Mouse (Mus musculus) liver, adult 2 months (tissue): ENCODE data around the gene Ets1. TPM values are rescaled to one million over a fixed set of nuclear protein-coding genes. Genes with fewer than 3 reads are reported as not detected.

Experiments
- DNase-seq: peaks from one replicate; pipeline ENCODE4 v3.0.0-alpha.2; 2011; ENCODE audit warnings: low read depth, low spot score; ENCODE audit errors: extremely low read depth
- H3K27ac ChIP-seq: fragments of 200-500 bp; replicated peaks from 2 replicates; pipeline ENCODE4 v1.5.1; 2012; ENCODE audit warnings: low read depth, mild to moderate bottlenecking, control low read depth, inconsistent platforms, low read length; ENCODE audit not compliant: insufficient read depth
- H3K27me3 ChIP-seq: fragments of 200-500 bp; 2 replicates; pipeline ENCODE4 v1.6.1; 2012; ENCODE audit warnings: mild to moderate bottlenecking, moderate library complexity, low read length, inconsistent platforms; ENCODE audit not compliant: control insufficient read depth, insufficient read depth
- H3K36me3 ChIP-seq: fragments of 200-500 bp; 2 replicates; pipeline ENCODE4 v1.6.1; 2012; ENCODE audit warnings: low read length, inconsistent platforms; ENCODE audit not compliant: control insufficient read depth, insufficient read depth
- H3K4me1 ChIP-seq: fragments of 200-500 bp; 2 replicates; pipeline ENCODE4 v1.6.1; 2011; ENCODE audit warnings: low read length; ENCODE audit not compliant: control insufficient read depth, insufficient read depth
- H3K4me3 ChIP-seq: fragments of 200-500 bp; 2 replicates; pipeline ENCODE4 v1.5.1; 2011; ENCODE audit warnings: low read depth, mild to moderate bottlenecking, control low read depth, low read length, moderate library complexity; ENCODE audit not compliant: insufficient read depth
- H3K79me2 ChIP-seq: fragments of 200-500 bp; 2 replicates; pipeline ENCODE4 v1.6.1; 2012; ENCODE audit warnings: inconsistent platforms, mild to moderate bottlenecking, low read length, moderate library complexity; ENCODE audit not compliant: control insufficient read depth, insufficient read depth
- H3K9ac ChIP-seq: fragments of 200-500 bp; 2 replicates; pipeline ENCODE4 v1.6.1; 2012; ENCODE audit warnings: low read depth, mild to moderate bottlenecking, control low read depth, inconsistent platforms, low read length
- CTCF ChIP-seq: fragments of 200-500 bp; IDR thresholded peaks from 2 replicates; pipeline ENCODE4 v1.5.1; 2011; ENCODE audit warnings: low read depth, low read length, control low read depth
- POLR2A ChIP-seq: fragments of 200-500 bp; IDR thresholded peaks from 2 replicates; pipeline ENCODE4 v1.6.1; 2011; ENCODE audit warnings: low read length, control low read depth; ENCODE audit not compliant: insufficient read depth; ENCODE audit errors: extremely low read depth
- WGBS: fragments of 180-500 bp; shearing (Covaris S2); methylation state at CpG from one replicate; pipeline ENCODE4 v1.1.7; 2018; 5-methylcytosine and 5-hydroxymethylcytosine counted together
- polyA plus RNA-seq: library from polyadenylated mRNA; depleted of rRNA; stranded (reverse); fragments of >200 nt; gene quantifications from 2 replicates; pipeline ENCODE4 v1.2.3, GENCODE M21; 2012
- total RNA-seq: library from RNA; depleted of rRNA; stranded (reverse); fragments of >200 nt; gene quantifications from 2 replicates; pipeline ENCODE4 v1.2.3, GENCODE M21; 2014

Ets1 gene
- total and polyA plus RNA-seq, 2 experiments: 7.6 to 18.8 TPM

DNA sequence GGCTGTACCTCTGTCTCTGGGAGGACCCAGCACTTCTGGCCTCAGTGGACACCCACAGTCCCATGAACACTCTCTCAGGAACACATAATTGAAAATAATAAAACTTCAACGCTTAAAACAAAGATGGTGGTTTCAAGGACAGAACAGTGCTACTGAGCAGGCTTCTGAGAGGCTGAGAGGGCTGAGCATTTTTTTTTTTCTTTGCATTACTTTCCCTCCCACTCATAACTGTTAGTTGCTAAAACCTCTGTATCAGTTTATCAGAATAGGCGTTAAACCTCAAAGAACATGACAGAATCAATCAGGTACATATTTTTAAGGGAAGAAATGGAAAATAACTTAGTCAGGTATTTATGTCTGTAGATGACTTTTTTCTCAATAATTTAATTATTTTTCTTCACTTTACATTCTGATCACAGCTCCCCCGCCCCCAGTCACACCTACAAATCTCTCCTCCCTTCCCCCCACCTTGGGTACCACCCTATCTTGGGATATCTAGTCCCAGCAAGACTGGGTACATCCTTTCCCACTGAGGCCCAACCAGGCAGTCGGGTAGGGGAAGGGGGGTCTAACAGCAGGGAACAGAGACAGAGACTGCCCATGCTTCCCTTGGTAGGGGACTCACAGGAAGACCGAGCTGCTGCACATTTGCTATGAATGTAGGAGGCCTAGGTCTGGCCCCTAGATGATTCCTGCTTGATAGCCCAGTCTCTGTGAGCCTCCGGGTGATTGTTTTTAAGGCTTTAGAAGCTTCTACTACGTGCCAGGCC is 68.1 kb downstream of the Ets1 start:
- TF ChIP-seq POLR2A (no peak), CTCF (no peak)
- H3K36me3 ChIP-seq: peaks cover 1% of the 10 kb centered on the region; the same call in 1 of the 2 replicates
- H3K4me1 ChIP-seq: peaks cover 7% of the 10 kb centered on the region; the same call in 1 of the 2 replicates
- no peak for DNase-seq
- H3K27me3 ChIP-seq: no peaks in the 10 kb centered on the region
- H3K79me2 ChIP-seq: peaks cover 17% of the 10 kb centered on the region
- H3K4me3 ChIP-seq: no peak overlapping the region
- H3K9ac ChIP-seq: peak overlapping the region; percentile 23
- 0 out of 2 replicates have a peak overlapping the region, but pooled peaks have one; percentile 5 for H3K27ac ChIP-seq
- WGBS: 74% methylated on average over 7 of the region's 7 CpGs

- peaks cover 20% of the 10 kb centered on the region; the same call in 1 of the 2 replicates for H3K79me2 ChIP-seq
- peak overlapping the region; percentile 20; the same call in 1 of the 2 replicates for H3K4me3 ChIP-seq
- H3K36me3 ChIP-seq: peaks cover 1% of the 10 kb centered on the region; the same call in 1 of the 2 replicates
- H3K27me3 ChIP-seq: no peaks in the 10 kb centered on the region
- no peak for DNase-seq
- peaks cover 8% of the 10 kb centered on the region; the same call in 1 of the 2 replicates for H3K4me1 ChIP-seq
- peak overlapping the region; percentile 37; the same call in 1 of the 2 replicates for H3K9ac ChIP-seq
- TF ChIP-seq POLR2A (no peak), CTCF (no peak)
- H3K27ac ChIP-seq: peak overlapping the region; percentile 27; the same call in 1 of the 2 replicates
- WGBS: 71% methylated on average over 9 of the region's 9 CpGs
Measured at GRCm38 (mm10) chr9:32705827-32706478, 69.9 kb downstream of the Ets1 start.

GRCm38 (mm10) chr9:32707436-32707835 is 71.4 kb downstream of the Ets1 start:
- Histone ChIP-seq H3K4me1 (peaks cover 9% of the 10 kb centered on the region; the same call in 1 of the 2 replicates), H3K9ac (peak overlapping the region; percentile 25; the same call in 1 of the 2 replicates), H3K27me3 (no peaks in the 10 kb centered on the region), H3K27ac (no peak overlapping the region), H3K36me3 (peaks cover 1% of the 10 kb centered on the region; the same call in 1 of the 2 replicates), H3K79me2 (peaks cover 18% of the 10 kb centered on the region; the same call in 1 of the 2 replicates), H3K4me3 (no peak overlapping the region)
- TF ChIP-seq CTCF (no peak), POLR2A (no peak)
- no peak for DNase-seq
- 72% methylated on average over 3 of the region's 3 CpGs for WGBS

- TF ChIP-seq POLR2A: no peak
- Histone ChIP-seq H3K4me3 (no peak overlapping the region), H3K4me1 (peaks cover 11% of the 10 kb centered on the region; the same call in 1 of the 2 replicates), H3K79me2 (peaks cover 22% of the 10 kb centered on the region; the same call in 1 of the 2 replicates), H3K27ac (no peak overlapping the region), H3K27me3 (no peaks in the 10 kb centered on the region), H3K36me3 (peaks cover 1% of the 10 kb centered on the region; the same call in 1 of the 2 replicates), H3K9ac (no peak overlapping the region)
- WGBS: 68% methylated on average over 6 of the region's 6 CpGs
- DNase-seq: no peak
Measured at GRCm38 (mm10) chr9:32708491-32708890, 72.5 kb downstream of the Ets1 start.

- H3K9ac ChIP-seq: no peak overlapping the region
Measured at GRCm38 (mm10) chr9:32709359-32709758, 73.3 kb downstream of the Ets1 start.

More at GRCm38 (mm10) chr9:32709359-32709758, 73.3 kb downstream of the Ets1 start:
- Histone ChIP-seq H3K27me3 (no peaks in the 10 kb centered on the region), H3K4me3 (no peak overlapping the region), H3K4me1 (peaks cover 11% of the 10 kb centered on the region; the same call in 1 of the 2 replicates), H3K36me3 (peaks cover 1% of the 10 kb centered on the region; the same call in 1 of the 2 replicates), H3K27ac (peak overlapping the region; percentile 1; the same call in 1 of the 2 replicates), H3K79me2 (peaks cover 21% of the 10 kb centered on the region; the same call in 1 of the 2 replicates)
- 16% methylated on average over 5 of the region's 5 CpGs for WGBS
- TF ChIP-seq CTCF: no peak
- TF ChIP-seq POLR2A: no peak
- DNase-seq: no peak
